Mouse (Mus musculus) MEL (cell line): Measurements from ENCODE around the gene Gpatch2. TPM values are rescaled to one million over a fixed set of nuclear protein-coding genes. Genes with fewer than 3 reads are reported as not detected.

Experiments
- DNase-seq: peaks from one replicate; pipeline ENCODE4 v3.0.0; 2011; ENCODE audit warnings: low read depth, low spot score
- H3K27ac ChIP-seq: 2 replicates; pipeline ENCODE4 v1.5.1; 2012; ENCODE audit warnings: low read depth, mild to moderate bottlenecking, control low read depth, low read length, moderate library complexity; ENCODE audit not compliant: control insufficient read depth
- H3K27me3 ChIP-seq, 2 experiments: fragments of 150-350 bp in 1 of 2; sonication (generic) in 1 of 2; 2 replicates each; pipeline ENCODE4 v1.6.1; 2012; ENCODE audit warnings: low read length in 2 of 2, mild to moderate bottlenecking in 2 of 2, improper control_type of control experiment in 1 of 2, moderate library complexity in 1 of 2; ENCODE audit not compliant: insufficient read depth in 2 of 2, control insufficient read depth in 1 of 2
- H3K36me3 ChIP-seq, 2 experiments: 2 replicates each; pipeline ENCODE4 v1.6.1; 2012 to 2014; ENCODE audit warnings: low read length in 2 of 2, improper control_type of control experiment in 1 of 2, inconsistent platforms in 1 of 2, mild to moderate bottlenecking in 1 of 2; ENCODE audit not compliant: insufficient read depth in 2 of 2, control insufficient read depth in 1 of 2
- H3K4me1 ChIP-seq, 2 experiments: fragments of 150-350 bp in 1 of 2; sonication (generic) in 1 of 2; 2 replicates each; pipeline ENCODE4 v1.6.1; 2012; ENCODE audit warnings: low read length in 2 of 2, improper control_type of control experiment in 1 of 2, mild to moderate bottlenecking in 1 of 2; ENCODE audit not compliant: insufficient read depth in 2 of 2, control insufficient read depth in 1 of 2
- H3K4me3 ChIP-seq, 2 experiments: fragments of 150-350 bp in 1 of 2; sonication (generic) in 1 of 2; 2 replicates each; pipeline ENCODE4 v1.5.1; 2012; ENCODE audit warnings: low read depth in 2 of 2, low read length in 2 of 2, mild to moderate bottlenecking in 2 of 2, moderate library complexity in 2 of 2, control low read depth in 1 of 2, improper control_type of control experiment in 1 of 2; ENCODE audit not compliant: control insufficient read depth in 1 of 2, insufficient read depth in 1 of 2
- H3K79me2 ChIP-seq: 2 replicates; pipeline ENCODE4 v1.6.1; 2012; ENCODE audit warnings: mild to moderate bottlenecking, low read length, moderate library complexity; ENCODE audit not compliant: control insufficient read depth, poor library complexity, insufficient read depth
- H3K9ac ChIP-seq: 2 replicates; pipeline ENCODE4 v1.6.1; 2012; ENCODE audit warnings: low read depth, mild to moderate bottlenecking, control low read depth, low read length, moderate library complexity; ENCODE audit not compliant: control insufficient read depth, poor library complexity, severe bottlenecking
- H3K9me3 ChIP-seq: fragments of 150-350 bp; sonication (generic); replicated peaks from 2 replicates; pipeline ENCODE4 v1.6.1; 2012; ENCODE audit warnings: mild to moderate bottlenecking, low read length, improper control_type of control experiment, moderate library complexity; ENCODE audit not compliant: insufficient read depth
- BHLHE40 ChIP-seq: IDR thresholded peaks from 2 replicates; pipeline ENCODE4 v1.6.1; 2012; ENCODE audit warnings: low read depth, mild to moderate bottlenecking, inconsistent platforms, low read length, improper control_type of control experiment, borderline replicate concordance
- CTCF ChIP-seq, 3 experiments: IDR thresholded peaks in 2 of 3; conservative IDR thresholded peaks in 1 of 3; 2 replicates each; pipeline ENCODE4 v1.5.1; 2011 to 2012; ENCODE audit warnings: low read length in 3 of 3, low read depth in 2 of 3, mild to moderate bottlenecking in 2 of 3, improper control_type of control experiment in 1 of 3, inconsistent platforms in 1 of 3, mixed read lengths in 1 of 3, moderate library complexity in 1 of 3; ENCODE audit not compliant: control insufficient read depth in 1 of 3, insufficient read depth in 1 of 3, poor library complexity in 1 of 3, severe bottlenecking in 1 of 3
- GATA1 ChIP-seq: IDR thresholded peaks from 2 replicates; pipeline ENCODE4 v1.6.1; 2011; ENCODE audit warnings: low read depth, low read length, improper control_type of control experiment
- KAT2A ChIP-seq: conservative IDR thresholded peaks from 2 replicates; pipeline ENCODE4 v1.6.1; 2012; ENCODE audit warnings: low read depth, low read length, improper control_type of control experiment, inconsistent platforms
- MAFK ChIP-seq: IDR thresholded peaks from 2 replicates; pipeline ENCODE4 v1.6.1; 2011; ENCODE audit warnings: low read depth, mild to moderate bottlenecking, low read length, improper control_type of control experiment, borderline replicate concordance
- MAX ChIP-seq: IDR thresholded peaks from 2 replicates; pipeline ENCODE4 v1.6.1; 2011; ENCODE audit warnings: low read length, improper control_type of control experiment
- MAZ ChIP-seq: IDR thresholded peaks from 2 replicates; pipeline ENCODE4 v1.6.1; 2012; ENCODE audit warnings: low read depth, mild to moderate bottlenecking, inconsistent platforms, low read length, improper control_type of control experiment
- NELFE ChIP-seq: IDR thresholded peaks from 2 replicates; pipeline ENCODE4 v1.6.1; 2011; ENCODE audit warnings: low read depth, low read length, improper control_type of control experiment
- NRF1 ChIP-seq: IDR thresholded peaks from 2 replicates; pipeline ENCODE4 v1.6.1; 2014; ENCODE audit warnings: low read depth, mild to moderate bottlenecking, inconsistent platforms, low read length, improper control_type of control experiment, moderate library complexity; ENCODE audit not compliant: poor library complexity, insufficient read depth, severe bottlenecking
- RCOR1 ChIP-seq: IDR thresholded peaks from 2 replicates; pipeline ENCODE4 v1.6.1; 2012; ENCODE audit warnings: low read depth, mild to moderate bottlenecking, inconsistent platforms, low read length, improper control_type of control experiment
- SIN3A ChIP-seq: IDR thresholded peaks from 2 replicates; pipeline ENCODE4 v1.6.1; 2012; ENCODE audit warnings: low read length, improper control_type of control experiment, inconsistent platforms
- TCF12 ChIP-seq: IDR thresholded peaks from 2 replicates; pipeline ENCODE4 v1.6.1; 2014; ENCODE audit warnings: low read depth, mild to moderate bottlenecking, inconsistent platforms, low read length, improper control_type of control experiment, moderate library complexity
- UBTF ChIP-seq: IDR thresholded peaks from 2 replicates; pipeline ENCODE4 v1.6.1; 2012; ENCODE audit warnings: low read depth, mild to moderate bottlenecking, inconsistent platforms, low read length, improper control_type of control experiment, moderate library complexity, borderline replicate concordance; ENCODE audit not compliant: insufficient read depth
- USF1 ChIP-seq: IDR thresholded peaks from 2 replicates; pipeline ENCODE4 v1.6.1; 2014; ENCODE audit warnings: low read depth, mild to moderate bottlenecking, inconsistent platforms, low read length, improper control_type of control experiment, moderate library complexity
- USF2 ChIP-seq, 2 experiments: IDR thresholded peaks; 2 replicates each; pipeline ENCODE4 v1.6.1; 2011 to 2012; ENCODE audit warnings: improper control_type of control experiment in 2 of 2, low read length in 2 of 2, borderline replicate concordance in 1 of 2, inconsistent platforms in 1 of 2, low read depth in 1 of 2, mild to moderate bottlenecking in 1 of 2; ENCODE audit not compliant: insufficient read depth in 1 of 2
- ZC3H11A ChIP-seq: IDR thresholded peaks from 2 replicates; pipeline ENCODE4 v1.6.1; 2012; ENCODE audit warnings: low read depth, mild to moderate bottlenecking, inconsistent platforms, low read length, improper control_type of control experiment
- ZKSCAN1 ChIP-seq: IDR thresholded peaks from 2 replicates; pipeline ENCODE4 v1.6.1; 2012; ENCODE audit warnings: low read depth, mild to moderate bottlenecking, inconsistent platforms, low read length, improper control_type of control experiment, moderate library complexity
- ZNF384 ChIP-seq: IDR thresholded peaks from 2 replicates; pipeline ENCODE4 v1.6.1; 2012; ENCODE audit warnings: low read depth, mild to moderate bottlenecking, inconsistent platforms, low read length, improper control_type of control experiment
- polyA plus RNA-seq, 2 experiments: library from polyadenylated mRNA; stranded (reverse) in 1 of 2; unstranded in 1 of 2; fragments of >175 nt in 1 of 2; fragments of >200 nt in 1 of 2; gene quantifications; 2 replicates each; pipeline versions ENCODE4 v1.2.1 to v1.2.4; 2012; ENCODE audit warnings: low replicate concordance in 2 of 2, low read depth in 1 of 2; ENCODE audit not compliant: insufficient read length in 2 of 2, insufficient read depth in 1 of 2, missing spikeins in 1 of 2
- total RNA-seq: library from RNA; depleted of rRNA; stranded (reverse); fragments of 300-350 nt; gene quantifications from 2 replicates; pipeline ENCODE4 v1.2.3, GENCODE M21; 2012

Gene Gpatch2
- total and polyA plus RNA-seq, 3 experiments: 14.5 to 15.3 TPM; not detected in 1

DNA sequence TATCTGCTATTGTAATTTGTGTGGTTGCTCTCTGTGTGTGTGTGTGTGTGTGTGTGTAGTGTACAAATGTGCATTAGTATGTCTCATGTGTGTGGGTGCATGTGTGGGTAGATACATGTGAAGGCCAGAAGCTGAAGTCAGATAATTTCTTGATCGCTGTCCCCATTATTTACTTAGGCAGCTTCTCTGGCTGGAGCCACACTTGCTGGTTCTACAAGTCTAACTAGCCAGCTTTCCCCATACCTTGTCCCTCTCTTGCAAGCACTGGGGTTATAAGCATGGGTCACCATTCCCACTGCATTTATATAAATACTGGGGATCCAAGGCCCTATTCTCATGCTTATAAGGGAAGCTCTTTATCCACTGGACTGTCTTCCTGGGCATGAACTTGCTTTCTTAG lies 39.3 kb upstream of the Gpatch2 start:
- TF ChIP-seq USF2 (IDR thresholded peaks at IDR 0.05; ENCODE audit: borderline replicate concordance in 1 of 2, insufficient read depth in 1 of 2, low read depth in 1 of 2, low read length in 2 of 2) (no peak), UBTF (no peak), ZNF384 (no peak), TCF12 (no peak), MAX (no peak), BHLHE40 (no peak), USF1 (no peak), ZC3H11A (no peak), NELFE (no peak), ZKSCAN1 (no peak), GATA1 (no peak), SIN3A (no peak), RCOR1 (no peak), KAT2A (no peak)
- TF ChIP-seq, all 39 proteins: peak for 0
- H3K27me3 ChIP-seq: no peaks in the 10 kb centered on the region
- H3K36me3 ChIP-seq: no peaks in the 10 kb centered on the region
- DNase-seq: no peak
- H3K27ac ChIP-seq: no peak overlapping the region
- H3K9ac ChIP-seq: no peak overlapping the region
- no peaks in the 10 kb centered on the region for H3K9me3 ChIP-seq
- no peak overlapping the region for H3K4me3 ChIP-seq
- no peaks in the 10 kb centered on the region for H3K79me2 ChIP-seq
- no peaks in the 10 kb centered on the region for H3K4me1 ChIP-seq

DNA sequence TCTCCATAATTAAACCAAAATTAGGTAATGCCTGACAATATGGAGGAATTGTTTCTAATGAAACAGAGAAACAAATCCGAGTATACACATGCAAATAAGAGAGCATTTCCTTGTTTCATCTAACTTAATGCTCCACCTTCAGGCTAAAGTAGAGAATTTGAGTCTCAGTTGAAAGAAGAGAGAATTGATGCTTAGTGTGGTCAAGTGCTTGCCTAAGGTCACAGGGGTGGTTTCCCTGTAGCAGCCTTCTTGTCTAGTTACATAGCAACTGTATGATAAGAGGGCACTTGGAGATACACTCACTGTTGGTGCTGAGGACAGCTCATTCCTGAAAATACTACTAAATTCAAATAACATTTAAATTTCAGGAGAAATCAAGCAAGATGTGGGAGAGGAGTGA lies 36.8 kb upstream of the Gpatch2 start:
- H3K27me3 ChIP-seq: no peaks in the 10 kb centered on the region
- H3K27ac ChIP-seq: no peak overlapping the region
- no peaks in the 10 kb centered on the region for H3K9me3 ChIP-seq
- no peaks in the 10 kb centered on the region for H3K36me3 ChIP-seq
- no peaks in the 10 kb centered on the region for H3K4me1 ChIP-seq
- no peaks in the 10 kb centered on the region for H3K79me2 ChIP-seq
- no peak overlapping the region for H3K4me3 ChIP-seq
- no peak for TF ChIP-seq CTCF (IDR thresholded peaks at IDR 0.05 in 2 of 3, conservative IDR thresholded peaks at IDR 0.05 in 1 of 3; ENCODE audit: control insufficient read depth in 1 of 3, insufficient read depth in 1 of 3, low read depth in 2 of 3, low read length in 3 of 3, poor library complexity in 1 of 3, severe bottlenecking in 1 of 3)
- no peak for TF ChIP-seq BHLHE40
- no peak for TF ChIP-seq NELFE
- TF ChIP-seq MAZ: no peak
- no peak for TF ChIP-seq ZNF384
- no peak for TF ChIP-seq RCOR1
- no peak for TF ChIP-seq ZC3H11A
- no peak for TF ChIP-seq TCF12
- no peak for TF ChIP-seq MAFK
- TF ChIP-seq NRF1: no peak
- no peak for DNase-seq
- no peak overlapping the region for H3K9ac ChIP-seq
